Mouse (Mus musculus) midbrain, embryonic 16.5 days (tissue): Measurements from ENCODE around the gene Mast4. TPM values are rescaled to one million over a fixed set of nuclear protein-coding genes. Genes with fewer than 3 reads are reported as not detected.
"Not testable (repeated sequence)": the region's sequence is repeated elsewhere in the genome, so short reads cannot be mapped to it uniquely, and the experiment has no call there.

Source experiments
- ATAC-seq: fragments of 200-750 bp; cut with Nextera tagmentation; 2 replicates; pipeline ENCODE4 v1.8.0; 2017; ENCODE audit warnings: moderate TSS enrichment
- H3K27ac ChIP-seq: fragments of 300-500 bp; sonication (generic); 2 replicates; pipeline ENCODE4 v1.5.1; 2014; ENCODE audit warnings: mild to moderate bottlenecking, low read length, mixed read lengths
- H3K27me3 ChIP-seq: fragments of 300-500 bp; sonication (generic); 2 replicates; pipeline ENCODE4 v1.6.1; 2014; ENCODE audit warnings: low read depth, low read length, mixed read lengths; ENCODE audit not compliant: control insufficient read depth, insufficient read depth
- H3K36me3 ChIP-seq: fragments of 300-500 bp; sonication (generic); 2 replicates; pipeline ENCODE4 v1.6.1; 2014; ENCODE audit warnings: mild to moderate bottlenecking, low read length, moderate library complexity, mixed read lengths; ENCODE audit not compliant: control insufficient read depth, insufficient read depth
- H3K4me1 ChIP-seq: fragments of 300-500 bp; sonication (generic); 2 replicates; pipeline ENCODE4 v1.6.1; 2014; ENCODE audit warnings: mild to moderate bottlenecking, low read length, mixed read lengths; ENCODE audit not compliant: control insufficient read depth, insufficient read depth
- H3K4me2 ChIP-seq: fragments of 300-500 bp; sonication (generic); 2 replicates; pipeline ENCODE4 v1.6.1; 2014; ENCODE audit warnings: mild to moderate bottlenecking, low read length, mixed read lengths
- H3K4me3 ChIP-seq: fragments of 300-500 bp; sonication (generic); 2 replicates; pipeline ENCODE4 v1.5.1; 2014; ENCODE audit warnings: low read depth, mild to moderate bottlenecking, low read length, moderate library complexity, mixed read lengths
- H3K9ac ChIP-seq: fragments of 300-500 bp; sonication (generic); 2 replicates; pipeline ENCODE4 v1.6.1; 2014; ENCODE audit warnings: low read depth, low read length, mixed read lengths
- H3K9me3 ChIP-seq: fragments of 300-500 bp; sonication (generic); replicated peaks from 2 replicates; pipeline ENCODE4 v1.6.1; 2014; ENCODE audit warnings: mild to moderate bottlenecking, low read length, mixed read lengths; ENCODE audit not compliant: control insufficient read depth, poor library complexity, severe bottlenecking
- WGBS: fragments of 180-500 bp; shearing (Covaris S2); extraction: QIAGEN DNeasy Blood & Tissue Kit; methylation state at CpG from one replicate; pipeline ENCODE4 v1.1.7; 2014; 5-methylcytosine and 5-hydroxymethylcytosine counted together
- polyA plus RNA-seq: library from polyadenylated mRNA; unstranded; fragments of >200 nt; fragmentation: Nextera tagmentation; extraction: Ambion mirVana; gene quantifications from 2 replicates; pipeline ENCODE4 v1.2.1, GENCODE M21; 2015

Gene Mast4
- polyA plus RNA-seq, 1 experiment from 2014 or later, result 33.8 TPM

- WGBS, result 91% methylated on average over 7 of the region's 7 CpGs
- peaks cover 24% of the 10 kb centered on the region for H3K36me3 ChIP-seq
- no peak for ATAC-seq
- H3K27ac ChIP-seq, result no peak overlapping the region
- no peak overlapping the region for H3K4me2 ChIP-seq
- H3K27me3 ChIP-seq, result no peaks in the 10 kb centered on the region
- H3K4me3 ChIP-seq, result no peak overlapping the region
- H3K9me3 ChIP-seq, result no peaks in the 10 kb centered on the region
- no peaks in the 10 kb centered on the region for H3K4me1 ChIP-seq
- no peak overlapping the region for H3K9ac ChIP-seq
Observed at GRCm38 (mm10) chr13:102737811-102738210, 596.5 kb downstream of the Mast4 start.

GRCm38 (mm10) chr13:102733063-102733462, 601.2 kb downstream of the Mast4 start:
- Histone ChIP-seq H3K4me2 (no peak overlapping the region), H3K9ac (no peak overlapping the region), H3K4me1 (no peaks in the 10 kb centered on the region), H3K36me3 (peaks cover 20% of the 10 kb centered on the region), H3K9me3 (no peaks in the 10 kb centered on the region), H3K27ac (no peak overlapping the region), H3K27me3 (no peaks in the 10 kb centered on the region), H3K4me3 (no peak overlapping the region)
- 64% methylated on average over 2 of the region's 2 CpGs for WGBS
- no peak for ATAC-seq

GRCm38 (mm10) chr13:102728951-102729350, 605.3 kb downstream of the Mast4 start:
- H3K27ac ChIP-seq, H3K4me1 ChIP-seq, H3K9me3 ChIP-seq, H3K4me3 ChIP-seq, ATAC-seq, H3K4me2 ChIP-seq, H3K27me3 ChIP-seq, H3K36me3 ChIP-seq, H3K9ac ChIP-seq: not testable (repeated sequence)
- WGBS, result 56% methylated on average over 7 of the region's 7 CpGs

- Histone ChIP-seq H3K4me3 (no peak overlapping the region), H3K4me2 (no peak overlapping the region), H3K36me3 (no peaks in the 10 kb centered on the region), H3K9me3 (no peaks in the 10 kb centered on the region), H3K27me3 (no peaks in the 10 kb centered on the region), H3K4me1 (no peaks in the 10 kb centered on the region), H3K9ac (no peak overlapping the region), H3K27ac (no peak overlapping the region)
- 77% methylated on average over 3 of the region's 3 CpGs for WGBS
- no peak for ATAC-seq
Observed at GRCm38 (mm10) chr13:102728035-102728434, 606.3 kb downstream of the Mast4 start.

- no peak overlapping the region for H3K4me3 ChIP-seq
- no peak for ATAC-seq
- 88% methylated on average over 1 of the region's 1 CpGs for WGBS
Observed at GRCm38 (mm10) chr13:102726876-102727275, 607.4 kb downstream of the Mast4 start.

GRCm38 (mm10) chr13:102725906-102726305, 608.4 kb downstream of the Mast4 start:
- WGBS, result 89% methylated on average over 2 of the region's 2 CpGs
- no peaks in the 10 kb centered on the region for H3K36me3 ChIP-seq

More at GRCm38 (mm10) chr13:102726876-102727275, 607.4 kb downstream of the Mast4 start:
- H3K9ac ChIP-seq, result no peak overlapping the region
- no peak overlapping the region for H3K27ac ChIP-seq
- H3K27me3 ChIP-seq, result no peaks in the 10 kb centered on the region
- no peak overlapping the region for H3K4me2 ChIP-seq
- H3K4me1 ChIP-seq, result no peaks in the 10 kb centered on the region
- no peaks in the 10 kb centered on the region for H3K36me3 ChIP-seq
- H3K9me3 ChIP-seq, result no peaks in the 10 kb centered on the region

GRCm38 (mm10) chr13:102725416-102725815, 608.9 kb downstream of the Mast4 start:
- Histone ChIP-seq H3K4me1 (no peaks in the 10 kb centered on the region), H3K27ac (no peak overlapping the region), H3K9ac (no peak overlapping the region), H3K4me2 (no peak overlapping the region), H3K36me3 (no peaks in the 10 kb centered on the region), H3K27me3 (no peaks in the 10 kb centered on the region), H3K9me3 (no peaks in the 10 kb centered on the region), H3K4me3 (no peak overlapping the region)
- ATAC-seq, result no peak

More at GRCm38 (mm10) chr13:102725906-102726305, 608.4 kb downstream of the Mast4 start:
- H3K4me3 ChIP-seq, result no peak overlapping the region
- no peak overlapping the region for H3K9ac ChIP-seq
- no peaks in the 10 kb centered on the region for H3K27me3 ChIP-seq
- H3K9me3 ChIP-seq, result no peaks in the 10 kb centered on the region
- ATAC-seq, result no peak
- H3K4me2 ChIP-seq, result no peak overlapping the region
- H3K27ac ChIP-seq, result no peak overlapping the region
- H3K4me1 ChIP-seq, result no peaks in the 10 kb centered on the region

GRCm38 (mm10) chr13:102716973-102717372, 617.3 kb downstream of the Mast4 start:
- WGBS, result 85% methylated on average over 1 of the region's 1 CpGs

GRCm38 (mm10) chr13:102700744-102701143, 633.6 kb downstream of the Mast4 start:
- WGBS, result 77% methylated on average over 3 of the region's 3 CpGs
- no peak for ATAC-seq
- H3K4me1 ChIP-seq, result peaks cover 15% of the 10 kb centered on the region
- no peak overlapping the region for H3K4me2 ChIP-seq
- no peaks in the 10 kb centered on the region for H3K36me3 ChIP-seq
- no peaks in the 10 kb centered on the region for H3K9me3 ChIP-seq
- H3K9ac ChIP-seq, result no peak overlapping the region
- H3K27me3 ChIP-seq, result no peaks in the 10 kb centered on the region
- H3K4me3 ChIP-seq, result no peak overlapping the region
- H3K27ac ChIP-seq, result no peak overlapping the region

More at GRCm38 (mm10) chr13:102716973-102717372, 617.3 kb downstream of the Mast4 start:
- Histone ChIP-seq H3K9me3 (no peaks in the 10 kb centered on the region), H3K27ac (no peak overlapping the region), H3K9ac (no peak overlapping the region), H3K27me3 (no peaks in the 10 kb centered on the region), H3K4me3 (no peak overlapping the region), H3K36me3 (no peaks in the 10 kb centered on the region), H3K4me2 (no peak overlapping the region), H3K4me1 (no peaks in the 10 kb centered on the region)
- ATAC-seq, result no peak
